Comparison of ENCODE assay signal across 32 mouse cellular contexts in the genomic region with DNA sequence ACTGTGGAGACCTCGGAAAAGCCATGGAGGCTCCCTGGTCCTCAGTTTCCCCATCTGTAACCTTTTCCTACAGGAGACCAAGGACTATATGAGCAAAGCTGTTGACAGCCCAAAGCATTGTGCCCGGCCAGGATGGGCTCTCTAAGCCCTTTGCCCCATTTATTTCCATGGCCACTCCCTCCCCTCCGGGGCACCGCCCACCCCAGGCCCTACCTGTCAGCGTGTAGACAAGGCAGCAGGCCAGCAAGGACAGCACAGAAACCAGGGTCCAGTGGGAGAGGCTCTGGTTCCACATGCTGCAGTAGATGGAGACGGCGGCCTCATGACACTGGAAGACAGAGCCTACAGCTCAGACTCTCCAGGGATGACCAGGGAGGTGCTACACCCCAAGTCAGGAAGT. TPM values are rescaled to one million over a fixed set of nuclear protein-coding genes. Genes with fewer than 3 reads are reported as not detected.
A peak's percentile ranks its signal among the peaks of the same experiment; 100 is the strongest.
DNase-seq lines count a peak whose midpoint lies in the region; ATAC-seq and TF ChIP-seq lines count a peak whose summit lies in the region.
"Had no signal": no experiment of that assay in that cellular context is flagged by ENCODE, and none has a peak within 500 bp of the region (broad histone marks: within the 10 kb centered on the region; RNA-seq: fewer than 3 reads in every experiment).

No protein-coding gene starts in this region.

- no peaks in the 10 kb centered on the region for H3K27me3 ChIP-seq in intestine, embryonic 16.5 days (replicated peaks; ENCODE audit: control insufficient read depth, insufficient read depth, low read length)
- no peaks in the 10 kb centered on the region for H3K27me3 ChIP-seq in intestine, postnatal 0 days (replicated peaks; ENCODE audit: control insufficient read depth, insufficient read depth, low read length)
- H3K27me3 ChIP-seq in kidney, adult 2 months (replicated peaks; ENCODE audit: control insufficient read depth, insufficient read depth, low read length): no peaks in the 10 kb centered on the region
- no peaks in the 10 kb centered on the region for H3K27me3 ChIP-seq in kidney, embryonic 16.5 days (ENCODE audit: insufficient read depth, low read length)
- peaks cover 1% of the 10 kb centered on the region; the same call in 1 of the 2 replicates for H3K27me3 ChIP-seq in E14TG2a.4 (ENCODE audit: insufficient read depth, low read length)
- H3K27me3 ChIP-seq: embryonic facial prominence, embryonic 12.5 days; embryonic facial prominence, embryonic 15.5 days had no signal

- TF ChIP-seq CTCF in intestine, postnatal 0 days (IDR thresholded peaks at IDR 0.05; ENCODE audit: low read depth): no peak
- TF ChIP-seq CTCF in kidney, adult 2 months (conservative IDR thresholded peaks at IDR 0.05; ENCODE audit: insufficient read depth, insufficient read length, low read depth, low read length): no peak
- no peak for TF ChIP-seq CTCF in E14TG2a.4 (conservative IDR thresholded peaks at IDR 0.05; ENCODE audit: low read length)

- H3K36me3 ChIP-seq in intestine, embryonic 16.5 days (ENCODE audit: control insufficient read depth, insufficient read depth, low read length): no peaks in the 10 kb centered on the region
- no peaks in the 10 kb centered on the region for H3K36me3 ChIP-seq in intestine, postnatal 0 days (ENCODE audit: control insufficient read depth, insufficient read depth)
- no peaks in the 10 kb centered on the region for H3K36me3 ChIP-seq in kidney, adult 2 months (ENCODE audit: control insufficient read depth, insufficient read depth, low read length)
- no peaks in the 10 kb centered on the region for H3K36me3 ChIP-seq in kidney, embryonic 16.5 days (ENCODE audit: insufficient read depth, low read length)
- H3K36me3 ChIP-seq in E14TG2a.4 (ENCODE audit: insufficient read depth, low read length): no peaks in the 10 kb centered on the region
- H3K36me3 ChIP-seq: embryonic facial prominence, embryonic 12.5 days; embryonic facial prominence, embryonic 15.5 days; G1E; hindbrain, embryonic 13.5 days had no signal

- H3K9ac ChIP-seq in intestine, embryonic 16.5 days (ENCODE audit: low read depth, low read length): no peak overlapping the region
- no peak overlapping the region for H3K9ac ChIP-seq in intestine, postnatal 0 days (ENCODE audit: low read depth, low read length)
- H3K9ac ChIP-seq in kidney, embryonic 16.5 days (replicated peaks; ENCODE audit: low read length): no peak overlapping the region
- H3K9ac ChIP-seq: embryonic facial prominence, embryonic 12.5 days; embryonic facial prominence, embryonic 15.5 days; forebrain, postnatal 0 days; hindbrain, embryonic 13.5 days had no signal

- TF ChIP-seq POLR2A in kidney, adult 2 months (IDR thresholded peaks at IDR 0.05; ENCODE audit: low read depth, low read length): no peak

- no peak overlapping the region for H3K27ac ChIP-seq in intestine, embryonic 16.5 days (ENCODE audit: low read length)
- no peak overlapping the region for H3K27ac ChIP-seq in intestine, postnatal 0 days (ENCODE audit: low read depth, low read length)
- no peak overlapping the region for H3K27ac ChIP-seq in kidney, adult 2 months (ENCODE audit: insufficient read depth, low read depth, low read length)
- no peak overlapping the region for H3K27ac ChIP-seq in kidney, embryonic 16.5 days (ENCODE audit: low read length)
- H3K27ac ChIP-seq: embryonic facial prominence, embryonic 12.5 days; embryonic facial prominence, embryonic 15.5 days; gastrocnemius, adult 2 months; hindbrain, embryonic 13.5 days had no signal

- H3K9me3 ChIP-seq in intestine, embryonic 16.5 days (ENCODE audit: control insufficient read depth, low read length): no peaks in the 10 kb centered on the region
- H3K9me3 ChIP-seq in intestine, postnatal 0 days (ENCODE audit: control insufficient read depth): no peaks in the 10 kb centered on the region
- H3K9me3 ChIP-seq in kidney, embryonic 16.5 days (ENCODE audit: low read length): no peaks in the 10 kb centered on the region
- no peaks in the 10 kb centered on the region for H3K9me3 ChIP-seq in E14TG2a.4 (ENCODE audit: low read length)
- H3K9me3 ChIP-seq: embryonic facial prominence, embryonic 12.5 days; embryonic facial prominence, embryonic 15.5 days; G1E; hindbrain, embryonic 13.5 days had no signal

- 57% methylated on average over 7 of the region's 7 CpGs for WGBS in intestine, embryonic 16.5 days
- WGBS in intestine, postnatal 0 days: 52% methylated on average over 7 of the region's 7 CpGs
- 74% methylated on average over 7 of the region's 7 CpGs for WGBS in kidney, adult 2 months
- 80% methylated on average over 7 of the region's 7 CpGs for WGBS in kidney, embryonic 16.5 days

- H3K4me3 ChIP-seq in intestine, embryonic 16.5 days (ENCODE audit: low read length): no peak overlapping the region
- H3K4me3 ChIP-seq in intestine, postnatal 0 days (ENCODE audit: low read depth, low read length): no peak overlapping the region
- H3K4me3 ChIP-seq in kidney, adult 2 months (ENCODE audit: insufficient read depth, low read depth, low read length): no peak overlapping the region
- H3K4me3 ChIP-seq in kidney, embryonic 16.5 days (ENCODE audit: low read length): no peak overlapping the region
- H3K4me3 ChIP-seq in E14TG2a.4 (replicated peaks; ENCODE audit: low read length): peak overlapping the region; percentile 37; the same call in 1 of the 2 replicates
- H3K4me3 ChIP-seq: embryonic facial prominence, embryonic 12.5 days; embryonic facial prominence, embryonic 15.5 days; gastrocnemius, adult 2 months; hindbrain, embryonic 13.5 days had no signal

- peak; percentile 18 for DNase-seq in kidney, adult 2 months
- DNase-seq in kidney, postnatal 25 days: peak; percentile 24 to 62
- DNase-seq in cerebellum, adult 11 months: no peak
- no peak for DNase-seq in layer of hippocampus, postnatal 36 days
- DNase-seq: adrenal gland, postnatal 10 days; adrenal gland, postnatal 36 days; cerebellum, adult 2 months; cerebellum, adult 9-11 months; cerebellum, postnatal 25 days; forebrain, postnatal 0 days; gastrocnemius, adult 2 months; gastrocnemius, postnatal 14 days; heart, adult 11 months had no signal

- ATAC-seq in intestine, embryonic 16.5 days: 0 out of 2 replicates have a peak, but pooled peaks have one; percentile 14
- no peak for ATAC-seq in intestine, postnatal 0 days
- no peak for ATAC-seq in kidney, embryonic 16.5 days (ENCODE audit: low FRiP score, low TSS enrichment)
- ATAC-seq: forebrain, embryonic 14.5 days; forebrain, postnatal 0 days; Patski had no signal

- peaks cover 16% of the 10 kb centered on the region; the same call in 1 of the 2 replicates for H3K4me1 ChIP-seq in intestine, embryonic 16.5 days (ENCODE audit: control insufficient read depth, insufficient read depth, low read length)
- peaks cover 8% of the 10 kb centered on the region for H3K4me1 ChIP-seq in intestine, postnatal 0 days (replicated peaks; ENCODE audit: control insufficient read depth, insufficient read depth, low read length)
- peaks cover 7% of the 10 kb centered on the region for H3K4me1 ChIP-seq in kidney, adult 2 months (ENCODE audit: control insufficient read depth, insufficient read depth, low read length)
- peaks cover 17% of the 10 kb centered on the region for H3K4me1 ChIP-seq in kidney, embryonic 16.5 days (ENCODE audit: insufficient read depth, low read length)
- peaks cover 58% of the 10 kb centered on the region for H3K4me1 ChIP-seq in E14TG2a.4 (replicated peaks; ENCODE audit: low read depth, low read length)

- H3K4me2 ChIP-seq in intestine, embryonic 16.5 days (ENCODE audit: low read depth, low read length): no peak overlapping the region
- H3K4me2 ChIP-seq in intestine, postnatal 0 days (replicated peaks; ENCODE audit: low read depth): no peak overlapping the region
- no peak overlapping the region for H3K4me2 ChIP-seq in kidney, embryonic 16.5 days (replicated peaks; ENCODE audit: low read depth, low read length)
- H3K4me2 ChIP-seq: embryonic facial prominence, embryonic 12.5 days; embryonic facial prominence, embryonic 15.5 days; heart, embryonic 11.5 days; hindbrain, embryonic 13.5 days had no signal

RNA-seq across cellular contexts. Expression of gene Slc38a8, which starts 14.4 kb away (rescaled TPM):
- polyA plus RNA-seq in intestine, embryonic 16.5 days (2015; fragmentation: Nextera tagmentation; extraction: Ambion mirVana): 0.05 and 0.06 TPM in 2 replicates
- 0.07 and 0.18 TPM in 2 replicates for polyA plus RNA-seq in intestine, postnatal 0 days (2015; fragmentation: Nextera tagmentation; extraction: Ambion mirVana)
- polyA plus RNA-seq in kidney, adult 2 months (2012; rRNA removed): 0.08 TPM in 1 of 2 replicates, not detected in the other
- polyA plus RNA-seq in kidney, embryonic 16.5 days (2015; fragmentation: Nextera tagmentation; extraction: Ambion mirVana): 0.13 TPM in 1 of 2 replicates, not detected in the other
- not detected for total RNA-seq in layer of hippocampus, postnatal 36 days (2021)
- total RNA-seq: adrenal gland, adult 18-20 months; adrenal gland, postnatal 10 days; common myeloid progenitor, adult 5-6 weeks; forebrain, postnatal 0 days; gastrocnemius, adult 2 months; gastrocnemius, postnatal 14 days; gastrocnemius, postnatal 4 days; heart, adult 8-10 months; heart, postnatal 25 days; hematopoietic stem cell, adult 5-6 weeks had no signal
- polyA plus RNA-seq: forebrain, embryonic 14.5 days; G1E; heart, embryonic 11.5 days; heart, embryonic 14.5 days; heart, postnatal 0 days; hindbrain, embryonic 13.5 days; Patski had no signal

RNA-seq across cellular contexts. Expression of gene Necab2, which starts 40.6 kb away (rescaled TPM):
- polyA plus RNA-seq in intestine, embryonic 16.5 days (2015; fragmentation: Nextera tagmentation; extraction: Ambion mirVana): 1.3 and 1.6 TPM in 2 replicates
- 1.0 and 1.3 TPM in 2 replicates for polyA plus RNA-seq in intestine, postnatal 0 days (2015; fragmentation: Nextera tagmentation; extraction: Ambion mirVana)
- 0.07 and 0.11 TPM in 2 replicates for polyA plus RNA-seq in kidney, adult 2 months (2012; rRNA removed)
- polyA plus RNA-seq in kidney, embryonic 16.5 days (2015; fragmentation: Nextera tagmentation; extraction: Ambion mirVana): 2.3 and 2.5 TPM in 2 replicates
- 100 to 1,000 TPM in 1 of 2 experiments, 10 to 100 TPM in 1; 94.4 to 116 TPM for total RNA-seq in layer of hippocampus, postnatal 36 days (2021)
- total RNA-seq: common myeloid progenitor, adult 5-6 weeks; G1E; gastrocnemius, adult 2 months; heart, adult 8-10 months; heart, postnatal 25 days; hematopoietic stem cell, adult 5-6 weeks had no signal
- polyA plus RNA-seq: G1E; heart, postnatal 0 days had no signal

RNA-seq across cellular contexts. Expression of gene Osgin1, which starts 53.2 kb away (rescaled TPM):
- 8.0 and 9.2 TPM in 2 replicates for polyA plus RNA-seq in intestine, embryonic 16.5 days (2015; fragmentation: Nextera tagmentation; extraction: Ambion mirVana)
- polyA plus RNA-seq in intestine, postnatal 0 days (2015; fragmentation: Nextera tagmentation; extraction: Ambion mirVana): 17.7 and 19.6 TPM in 2 replicates
- 115 and 194 TPM in 2 replicates for polyA plus RNA-seq in kidney, adult 2 months (2012; rRNA removed)
- polyA plus RNA-seq in kidney, embryonic 16.5 days (2015; fragmentation: Nextera tagmentation; extraction: Ambion mirVana): 3.2 and 3.6 TPM in 2 replicates
- total RNA-seq in layer of hippocampus, postnatal 36 days (2021): under 1 TPM in 1 of 2 experiments, not detected in 1; 0.56 TPM
- total RNA-seq: common myeloid progenitor, adult 5-6 weeks; forebrain, postnatal 0 days had no signal

Comparison
In these comparisons a context has a peak if more than half of its experiments do, and no peak if none do; other contexts are left out.
1. DNase-seq: peak in kidney, adult 2 months (single experiment) and kidney, postnatal 25 days (2 of 2); none in cerebellum, adult 11 months (single experiment) and layer of hippocampus, postnatal 36 days (0 of 2).